8 mouse cellular contexts compared by ENCODE assay signal in genomic region chr16:97165444-97166121, GRCm38 (mm10). TPM values are rescaled to one million over a fixed set of nuclear protein-coding genes. Genes with fewer than 3 reads are reported as not detected.
A peak's percentile ranks its signal among the peaks of the same experiment; 100 is the strongest.
DNase-seq lines count a peak whose midpoint lies in the region; ATAC-seq and TF ChIP-seq lines count a peak whose summit lies in the region.

No protein-coding gene starts in this region.

- intact Hi-C loops in gastrocnemius, adult 2 months (cut with DNase I), result no loop called here
- intact Hi-C loops in left cerebral cortex, postnatal 36 days (cut with DNase I), result loop anchor here (5.0 kb wide), 7 partner anchors 93 to 483 kb away; no protein-coding TSS in a partner anchor

- H3K27ac ChIP-seq in gastrocnemius, adult 2 months, result no peak overlapping the region
- peak overlapping the region; percentile 44 for H3K27ac ChIP-seq in intestine, embryonic 15.5 days
- no peak overlapping the region for H3K27ac ChIP-seq in small intestine, adult 2 months (ENCODE audit: insufficient read depth, low read depth, low read length)

- H3K4me2 ChIP-seq in intestine, embryonic 15.5 days (replicated peaks), result peak overlapping the region; percentile 83

- ATAC-seq in intestine, embryonic 15.5 days, result peak; percentile 97
- peak; percentile 91 for ATAC-seq in megakaryocyte progenitor cell, adult 5-6 weeks (replicated peaks; ENCODE audit: poor library complexity)

- DNase-seq in gastrocnemius, adult 2 months, result peak; percentile 33
- DNase-seq in gastrocnemius, adult 8-10 months (ENCODE audit: low spot score in 2 of 2), result no peak
- peak; percentile 83 to 91 for DNase-seq in cerebellum, postnatal 25 days
- DNase-seq in gastrocnemius, postnatal 10 days, result peak; percentile 16
- peak; percentile 62 to 72 for DNase-seq in left cerebral cortex, postnatal 36 days (ENCODE audit: low spot score in 2 of 2)

- H3K27me3 ChIP-seq in intestine, embryonic 15.5 days (replicated peaks), result peaks cover 27% of the 10 kb centered on the region
- peaks cover 11% of the 10 kb centered on the region for H3K27me3 ChIP-seq in small intestine, adult 2 months (ENCODE audit: control insufficient read depth, insufficient read depth, low read length)

- 1% methylated on average over 21 of the region's 21 CpGs for WGBS in intestine, embryonic 15.5 days
- whole genome bisulfite sequencing in small intestine, adult 2 months, result 1% methylated on average over 21 of the region's 21 CpGs

- H3K4me1 ChIP-seq in intestine, embryonic 15.5 days (replicated peaks), result 0 out of 2 replicates have a peak, but pooled peaks cover 5% of the 10 kb centered on the region
- H3K4me1 ChIP-seq in small intestine, adult 2 months (ENCODE audit: control insufficient read depth, insufficient read depth, insufficient read length, low read length), result peaks cover 3% of the 10 kb centered on the region

- H3K4me3 ChIP-seq in gastrocnemius, adult 2 months, result peak overlapping the region; percentile 24
- peak overlapping the region; percentile 32 for H3K4me3 ChIP-seq in intestine, embryonic 15.5 days (replicated peaks)
- peak overlapping the region; percentile 46 for H3K4me3 ChIP-seq in small intestine, adult 2 months (ENCODE audit: low read depth, low read length)

- peak; percentile 40 for TF ChIP-seq CTCF in gastrocnemius, adult 2 months (IDR thresholded peaks at IDR 0.05)
- 0 out of 2 replicates have a peak, but pooled peaks have one; percentile 36 for TF ChIP-seq CTCF in small intestine, adult 2 months (IDR thresholded peaks at IDR 0.05; ENCODE audit: extremely low read depth, insufficient read length, insufficient replicate concordance, low read depth, low read length)

- peak overlapping the region; percentile 20 for H3K9ac ChIP-seq in intestine, embryonic 15.5 days

- no peaks in the 10 kb centered on the region for H3K9me3 ChIP-seq in intestine, embryonic 15.5 days

- no peak for TF ChIP-seq POLR2A in small intestine, adult 2 months (IDR thresholded peaks at IDR 0.05; ENCODE audit: low read depth, low read length)

- no peaks in the 10 kb centered on the region for H3K36me3 ChIP-seq in intestine, embryonic 15.5 days
- no peaks in the 10 kb centered on the region for H3K36me3 ChIP-seq in small intestine, adult 2 months (ENCODE audit: control insufficient read depth, insufficient read depth, low read length)

RNA-seq across cellular contexts. Expression of gene Dscam, which starts 5.0 kb away (rescaled TPM):
- total RNA-seq in gastrocnemius, adult 2 months (2021), result not detected
- under 1 TPM in 3 of 4 experiments, not detected in 1; 0.02 to 0.11 (median 0.04) TPM for total RNA-seq in gastrocnemius, adult 8-10 months (2022)
- under 1 TPM; 0.11 to 0.12 TPM for total RNA-seq in gastrocnemius, postnatal 10 days (2021)
- polyA plus RNA-seq in intestine, embryonic 15.5 days (2015; fragmentation: Nextera tagmentation; extraction: Ambion mirVana), result 0.14 and 0.15 TPM in 2 replicates
- 10 to 100 TPM; 44.8 to 47.8 TPM for total RNA-seq in left cerebral cortex, postnatal 36 days (2021)
- total RNA-seq in megakaryocyte progenitor cell, adult 5-6 weeks (2015), result 0.15 TPM in 1 of 2 replicates, not detected in the other
- total RNA-seq in megakaryocyte progenitor cell, adult 5-6 weeks (2017), result 0.07 TPM in 1 of 2 replicates, not detected in the other
- 0.01 and 0.03 TPM in 2 replicates for polyA plus RNA-seq in small intestine, adult 2 months (2012; rRNA removed)

Comparison
In these comparisons a context has a peak if more than half of its experiments do, and no peak if none do; other contexts are left out.
1. DNase-seq: peak in gastrocnemius, adult 2 months (single experiment), cerebellum, postnatal 25 days (2 of 2), gastrocnemius, postnatal 10 days (single experiment) and left cerebral cortex, postnatal 36 days (2 of 2); none in gastrocnemius, adult 8-10 months (0 of 2).
2. RNA of gene Dscam, which starts 5.0 kb away (total RNA-seq): 44.8 to 47.8 TPM in left cerebral cortex, postnatal 36 days; 0.07 to 0.15 TPM in megakaryocyte progenitor cell, adult 5-6 weeks, 0.11 to 0.12 TPM in gastrocnemius, postnatal 10 days, 0.02 to 0.11 TPM in gastrocnemius, adult 8-10 months and not detected in gastrocnemius, adult 2 months; every median in the first group is over 10 times any median in the second.
3. Peak in every context shown above with its lines, with median percentiles within 50 percentile points of each other: H3K4me3 ChIP-seq.